Mouse (Mus musculus) kidney, adult 2 months (tissue): Measurements from ENCODE around the gene Dll1.

Source experiments
- CTCF ChIP-seq: fragments of 200-500 bp; conservative IDR thresholded peaks from 2 replicates; pipeline ENCODE4 v1.5.1; 2011; ENCODE audit warnings: low read depth, mild to moderate bottlenecking, control low read depth, low read length, moderate library complexity, mixed read lengths; ENCODE audit not compliant: insufficient read depth, insufficient read length
- POLR2A ChIP-seq: fragments of 200-500 bp; IDR thresholded peaks from one replicate; pipeline ENCODE4 v1.6.1; 2011; ENCODE audit warnings: low read depth, low read length, control low read depth

- peak; percentile 37; the same call in 1 of the 2 replicates for TF ChIP-seq CTCF
- no peak for TF ChIP-seq POLR2A
Observed at GRCm38 (mm10) chr17:15419534-15419933, 42.9 kb upstream of the Dll1 start.
